ENCODE assay signal across 10 mouse cellular contexts in genomic region chr12:111663228-111664143, GRCm38 (mm10). TPM values are rescaled to one million over a fixed set of nuclear protein-coding genes. Genes with fewer than 3 reads are reported as not detected.
DNase-seq lines count a peak whose midpoint lies in the region; ATAC-seq and TF ChIP-seq lines count a peak whose summit lies in the region.
"Had no signal": no experiment of that assay in that cellular context is flagged by ENCODE, and none has a peak within 500 bp of the region (broad histone marks: within the 10 kb centered on the region; RNA-seq: fewer than 3 reads in every experiment).

No protein-coding gene starts in this region.

- no peak overlapping the region for H3K9ac ChIP-seq in hindbrain, embryonic 11.5 days (ENCODE audit: low read depth, low read length)
- no peak overlapping the region for H3K9ac ChIP-seq in hindbrain, embryonic 12.5 days
- no peak overlapping the region for H3K9ac ChIP-seq in midbrain, embryonic 12.5 days (replicated peaks)
- no peak overlapping the region for H3K9ac ChIP-seq in midbrain, postnatal 0 days (replicated peaks; ENCODE audit: low read length, poor library complexity, severe bottlenecking)
- H3K9ac ChIP-seq in embryonic facial prominence, embryonic 14.5 days (ENCODE audit: low read depth, low read length), result no peak overlapping the region
- H3K9ac ChIP-seq: forebrain, embryonic 15.5 days; hindbrain, embryonic 15.5 days had no signal

- H3K4me3 ChIP-seq in hindbrain, embryonic 11.5 days (ENCODE audit: low read depth, low read length), result no peak overlapping the region
- no peak overlapping the region for H3K4me3 ChIP-seq in hindbrain, embryonic 12.5 days
- no peak overlapping the region for H3K4me3 ChIP-seq in midbrain, embryonic 12.5 days
- H3K4me3 ChIP-seq in midbrain, postnatal 0 days (ENCODE audit: low read depth, low read length), result no peak overlapping the region
- no peak overlapping the region for H3K4me3 ChIP-seq in embryonic facial prominence, embryonic 14.5 days (ENCODE audit: low read depth, low read length)
- no peak overlapping the region for H3K4me3 ChIP-seq in myocyte
- H3K4me3 ChIP-seq: forebrain, embryonic 15.5 days; hindbrain, embryonic 15.5 days had no signal

- no peaks in the 10 kb centered on the region for H3K79me2 ChIP-seq in myocyte (ENCODE audit: control insufficient read depth, insufficient read depth)

- no peak for DNase-seq in hindbrain, embryonic 11.5 days (ENCODE audit: low spot score)
- DNase-seq in midbrain, postnatal 0 days (ENCODE audit: low spot score), result no peak
- DNase-seq in embryonic facial prominence, embryonic 14.5 days (ENCODE audit: low spot score), result no peak
- no peak for DNase-seq in frontal cortex, postnatal 10 days (ENCODE audit: low spot score in 2 of 2)
- DNase-seq in spleen, postnatal 14 days (ENCODE audit: low spot score in 2 of 2), result no peak

- no peak overlapping the region for H3K4me2 ChIP-seq in hindbrain, embryonic 11.5 days (replicated peaks; ENCODE audit: low read depth, low read length)
- no peak overlapping the region for H3K4me2 ChIP-seq in hindbrain, embryonic 12.5 days (replicated peaks)
- no peak overlapping the region for H3K4me2 ChIP-seq in midbrain, embryonic 12.5 days (replicated peaks)
- no peak overlapping the region for H3K4me2 ChIP-seq in midbrain, postnatal 0 days (ENCODE audit: low read depth, low read length, poor library complexity, severe bottlenecking)
- H3K4me2 ChIP-seq in embryonic facial prominence, embryonic 14.5 days (ENCODE audit: low read depth, low read length), result 0 out of 2 replicates have a peak overlapping the region, but pooled peaks have one; percentile 3
- peak overlapping the region; percentile 70 for H3K4me2 ChIP-seq in myocyte (ENCODE audit: low read depth)
- H3K4me2 ChIP-seq: forebrain, embryonic 15.5 days; hindbrain, embryonic 15.5 days had no signal

- 0 out of 2 replicates have a peak overlapping the region, but pooled peaks have one; percentile 17 for H3K27ac ChIP-seq in hindbrain, embryonic 11.5 days (ENCODE audit: low read depth, low read length)
- no peak overlapping the region for H3K27ac ChIP-seq in hindbrain, embryonic 12.5 days
- peak overlapping the region; percentile 31; the same call in 1 of the 2 replicates for H3K27ac ChIP-seq in midbrain, embryonic 12.5 days (replicated peaks)
- no peak overlapping the region for H3K27ac ChIP-seq in midbrain, postnatal 0 days (ENCODE audit: low read depth, low read length)
- peak overlapping the region; percentile 72 for H3K27ac ChIP-seq in embryonic facial prominence, embryonic 14.5 days (replicated peaks; ENCODE audit: low read depth, low read length)
- H3K27ac ChIP-seq: forebrain, embryonic 15.5 days; hindbrain, embryonic 15.5 days had no signal

- no peaks in the 10 kb centered on the region for H3K4me1 ChIP-seq in hindbrain, embryonic 11.5 days (replicated peaks; ENCODE audit: control insufficient read depth, insufficient read depth, low read length)
- peaks cover 13% of the 10 kb centered on the region for H3K4me1 ChIP-seq in hindbrain, embryonic 12.5 days
- H3K4me1 ChIP-seq in midbrain, embryonic 12.5 days, result peaks cover 17% of the 10 kb centered on the region
- no peaks in the 10 kb centered on the region for H3K4me1 ChIP-seq in midbrain, postnatal 0 days (ENCODE audit: insufficient read depth, low read length)
- H3K4me1 ChIP-seq in embryonic facial prominence, embryonic 14.5 days (ENCODE audit: control insufficient read depth, insufficient read depth, low read length), result 0 out of 2 replicates have a peak, but pooled peaks cover 4% of the 10 kb centered on the region

- ATAC-seq in hindbrain, embryonic 11.5 days (ENCODE audit: low FRiP score), result no peak
- ATAC-seq in hindbrain, embryonic 12.5 days (ENCODE audit: low FRiP score), result no peak
- no peak for ATAC-seq in midbrain, embryonic 12.5 days (ENCODE audit: low FRiP score, low read depth)
- no peak for ATAC-seq in midbrain, postnatal 0 days (ENCODE audit: low FRiP score)
- no peak for ATAC-seq in embryonic facial prominence, embryonic 14.5 days (ENCODE audit: low read depth)
- ATAC-seq: forebrain, embryonic 15.5 days had no signal

- no peaks in the 10 kb centered on the region for H3K27me3 ChIP-seq in hindbrain, embryonic 11.5 days (ENCODE audit: control insufficient read depth, insufficient read depth, low read length)
- no peaks in the 10 kb centered on the region for H3K27me3 ChIP-seq in hindbrain, embryonic 12.5 days
- H3K27me3 ChIP-seq in midbrain, embryonic 12.5 days, result no peaks in the 10 kb centered on the region
- no peaks in the 10 kb centered on the region for H3K27me3 ChIP-seq in midbrain, postnatal 0 days (ENCODE audit: insufficient read depth, low read length)
- no peaks in the 10 kb centered on the region for H3K27me3 ChIP-seq in embryonic facial prominence, embryonic 14.5 days (replicated peaks; ENCODE audit: control insufficient read depth, insufficient read depth, low read length)
- H3K27me3 ChIP-seq in myocyte (ENCODE audit: control insufficient read depth, insufficient read depth, insufficient read length), result no peaks in the 10 kb centered on the region
- H3K27me3 ChIP-seq: forebrain, embryonic 15.5 days; hindbrain, embryonic 15.5 days had no signal

- TF ChIP-seq CTCF in midbrain, postnatal 0 days (IDR thresholded peaks at IDR 0.05), result no peak

- no peak overlapping the region for H3ac ChIP-seq in myocyte (ENCODE audit: control insufficient read depth, insufficient read length)

- 80% methylated on average over 17 of the region's 17 CpGs for WGBS in hindbrain, embryonic 11.5 days
- 77% methylated on average over 17 of the region's 17 CpGs for WGBS in hindbrain, embryonic 12.5 days
- WGBS in midbrain, embryonic 12.5 days, result 69% methylated on average over 17 of the region's 17 CpGs
- WGBS in midbrain, postnatal 0 days, result 77% methylated on average over 17 of the region's 17 CpGs
- WGBS in embryonic facial prominence, embryonic 14.5 days, result 64% methylated on average over 11 of the region's 17 CpGs

- TF ChIP-seq POLR2A in myocyte (IDR thresholded peaks at IDR 0.05; ENCODE audit: insufficient read length, low read depth), result no peak

- H3K36me3 ChIP-seq in hindbrain, embryonic 11.5 days (ENCODE audit: control insufficient read depth, insufficient read depth, low read length), result no peaks in the 10 kb centered on the region
- H3K36me3 ChIP-seq in hindbrain, embryonic 12.5 days, result peaks cover 33% of the 10 kb centered on the region
- peaks cover 30% of the 10 kb centered on the region for H3K36me3 ChIP-seq in midbrain, embryonic 12.5 days
- no peaks in the 10 kb centered on the region for H3K36me3 ChIP-seq in midbrain, postnatal 0 days (ENCODE audit: insufficient read depth, low read length)
- peaks cover 35% of the 10 kb centered on the region for H3K36me3 ChIP-seq in embryonic facial prominence, embryonic 14.5 days (ENCODE audit: control insufficient read depth, insufficient read depth, low read length)
- H3K36me3 ChIP-seq in myocyte (ENCODE audit: control insufficient read depth, insufficient read depth), result no peaks in the 10 kb centered on the region

- H3K9me3 ChIP-seq in hindbrain, embryonic 11.5 days (ENCODE audit: control insufficient read depth, low read length), result no peaks in the 10 kb centered on the region
- H3K9me3 ChIP-seq in hindbrain, embryonic 12.5 days (replicated peaks), result no peaks in the 10 kb centered on the region
- no peaks in the 10 kb centered on the region for H3K9me3 ChIP-seq in midbrain, embryonic 12.5 days
- no peaks in the 10 kb centered on the region for H3K9me3 ChIP-seq in midbrain, postnatal 0 days (ENCODE audit: low read length)
- no peaks in the 10 kb centered on the region for H3K9me3 ChIP-seq in embryonic facial prominence, embryonic 14.5 days (ENCODE audit: control insufficient read depth, low read length)
- H3K9me3 ChIP-seq: forebrain, embryonic 15.5 days; hindbrain, embryonic 15.5 days had no signal

RNA-seq across cellular contexts. Expression of gene Ckb, which starts 8.7 kb away (rescaled TPM):
- 2,103 and 2,160 TPM in 2 replicates for polyA plus RNA-seq in hindbrain, embryonic 11.5 days (2014; fragmentation: Nextera tagmentation; extraction: Ambion mirVana)
- polyA plus RNA-seq in hindbrain, embryonic 12.5 days (2016; fragmentation: Nextera tagmentation; extraction: Ambion mirVana), result 1,558 and 1,759 TPM in 2 replicates
- 2,376 and 2,635 TPM in 2 replicates for polyA plus RNA-seq in midbrain, embryonic 12.5 days (2016; fragmentation: Nextera tagmentation; extraction: Ambion mirVana)
- 1,673 and 2,112 TPM in 2 replicates for total RNA-seq in midbrain, postnatal 0 days (2014; rRNA removed)
- 1,654 and 1,809 TPM in 2 replicates for polyA plus RNA-seq in midbrain, postnatal 0 days (2015; fragmentation: Nextera tagmentation; extraction: Ambion mirVana)
- polyA plus RNA-seq in embryonic facial prominence, embryonic 14.5 days (2014; fragmentation: Nextera tagmentation; extraction: Ambion mirVana), result 206 and 208 TPM in 2 replicates
- polyA plus RNA-seq in myocyte (2012; fragmentation: generic; extraction: Trizol), result 670 TPM

RNA-seq across cellular contexts. Expression of gene Trmt61a, which starts 14.4 kb away (rescaled TPM):
- 4.5 and 5.0 TPM in 2 replicates for polyA plus RNA-seq in hindbrain, embryonic 11.5 days (2014; fragmentation: Nextera tagmentation; extraction: Ambion mirVana)
- 10.7 and 10.8 TPM in 2 replicates for polyA plus RNA-seq in hindbrain, embryonic 12.5 days (2016; fragmentation: Nextera tagmentation; extraction: Ambion mirVana)
- polyA plus RNA-seq in midbrain, embryonic 12.5 days (2016; fragmentation: Nextera tagmentation; extraction: Ambion mirVana), result 11.8 and 13.2 TPM in 2 replicates
- total RNA-seq in midbrain, postnatal 0 days (2014; rRNA removed), result 23.2 and 27.5 TPM in 2 replicates
- polyA plus RNA-seq in midbrain, postnatal 0 days (2015; fragmentation: Nextera tagmentation; extraction: Ambion mirVana), result 8.4 and 8.7 TPM in 2 replicates
- 5.8 and 7.9 TPM in 2 replicates for polyA plus RNA-seq in embryonic facial prominence, embryonic 14.5 days (2014; fragmentation: Nextera tagmentation; extraction: Ambion mirVana)
- polyA plus RNA-seq in myocyte (2012; fragmentation: generic; extraction: Trizol), result 17.7 TPM

RNA-seq across cellular contexts. Expression of gene Bag5, which starts 49.6 kb away (rescaled TPM):
- polyA plus RNA-seq in hindbrain, embryonic 11.5 days (2014; fragmentation: Nextera tagmentation; extraction: Ambion mirVana), result 61.5 and 63.3 TPM in 2 replicates
- 60.4 and 62.3 TPM in 2 replicates for polyA plus RNA-seq in hindbrain, embryonic 12.5 days (2016; fragmentation: Nextera tagmentation; extraction: Ambion mirVana)
- polyA plus RNA-seq in midbrain, embryonic 12.5 days (2016; fragmentation: Nextera tagmentation; extraction: Ambion mirVana), result 62.0 and 64.0 TPM in 2 replicates
- 28.7 and 43.5 TPM in 2 replicates for total RNA-seq in midbrain, postnatal 0 days (2014; rRNA removed)
- polyA plus RNA-seq in midbrain, postnatal 0 days (2015; fragmentation: Nextera tagmentation; extraction: Ambion mirVana), result 68.7 and 70.8 TPM in 2 replicates
- polyA plus RNA-seq in embryonic facial prominence, embryonic 14.5 days (2014; fragmentation: Nextera tagmentation; extraction: Ambion mirVana), result 59.0 and 61.5 TPM in 2 replicates
- polyA plus RNA-seq in myocyte (2012; fragmentation: generic; extraction: Trizol), result 20.3 TPM

RNA-seq across cellular contexts. Expression of gene Apopt1, which starts 49.6 kb away (rescaled TPM):
- polyA plus RNA-seq in hindbrain, embryonic 11.5 days (2014; fragmentation: Nextera tagmentation; extraction: Ambion mirVana), result 52.5 and 54.2 TPM in 2 replicates
- 49.9 and 54.0 TPM in 2 replicates for polyA plus RNA-seq in hindbrain, embryonic 12.5 days (2016; fragmentation: Nextera tagmentation; extraction: Ambion mirVana)
- 52.3 and 57.8 TPM in 2 replicates for polyA plus RNA-seq in midbrain, embryonic 12.5 days (2016; fragmentation: Nextera tagmentation; extraction: Ambion mirVana)
- total RNA-seq in midbrain, postnatal 0 days (2014; rRNA removed), result 17.9 and 27.8 TPM in 2 replicates
- 63.1 and 67.0 TPM in 2 replicates for polyA plus RNA-seq in midbrain, postnatal 0 days (2015; fragmentation: Nextera tagmentation; extraction: Ambion mirVana)
- polyA plus RNA-seq in embryonic facial prominence, embryonic 14.5 days (2014; fragmentation: Nextera tagmentation; extraction: Ambion mirVana), result 46.6 and 48.0 TPM in 2 replicates
- 54.6 TPM for polyA plus RNA-seq in myocyte (2012; fragmentation: generic; extraction: Trizol)

Comparison
In these comparisons a context has a peak if more than half of its experiments do, and no peak if none do; other contexts are left out.
1. H3K27ac ChIP-seq: peak in hindbrain, embryonic 11.5 days (single experiment), midbrain, embryonic 12.5 days (single experiment) and embryonic facial prominence, embryonic 14.5 days (single experiment); none in hindbrain, embryonic 12.5 days (single experiment) and midbrain, postnatal 0 days (single experiment).
2. H3K4me2 ChIP-seq: peak in embryonic facial prominence, embryonic 14.5 days (single experiment) and myocyte (single experiment); none in hindbrain, embryonic 11.5 days (single experiment), hindbrain, embryonic 12.5 days (single experiment), midbrain, embryonic 12.5 days (single experiment) and midbrain, postnatal 0 days (single experiment).